Comparison of ENCODE assay signal across 13 mouse cellular contexts in genomic region chr11:68049261-68050165, GRCm38 (mm10).
A peak's percentile ranks its signal among the peaks of the same experiment; 100 is the strongest.
DNase-seq lines count a peak whose midpoint lies in the region; ATAC-seq and TF ChIP-seq lines count a peak whose summit lies in the region.
"Had no signal": no experiment of that assay in that cellular context is flagged by ENCODE, and none has a peak within 500 bp of the region (broad histone marks: within the 10 kb centered on the region; RNA-seq: fewer than 3 reads in every experiment).

No protein-coding gene starts in this region.

- no peaks in the 10 kb centered on the region for H3K27me3 ChIP-seq in stomach, embryonic 14.5 days (ENCODE audit: control insufficient read depth, insufficient read depth, low read length)
- no peaks in the 10 kb centered on the region for H3K27me3 ChIP-seq in stomach, postnatal 0 days (ENCODE audit: control insufficient read depth, insufficient read depth, low read length)
- H3K27me3 ChIP-seq in liver, embryonic 12.5 days (replicated peaks), result no peaks in the 10 kb centered on the region
- H3K27me3 ChIP-seq in intestine, postnatal 0 days (replicated peaks; ENCODE audit: control insufficient read depth, insufficient read depth, low read length), result no peaks in the 10 kb centered on the region

- no peaks in the 10 kb centered on the region for H3K36me3 ChIP-seq in stomach, embryonic 14.5 days (ENCODE audit: control insufficient read depth, insufficient read depth, low read length)
- no peaks in the 10 kb centered on the region for H3K36me3 ChIP-seq in stomach, postnatal 0 days (ENCODE audit: control insufficient read depth, insufficient read depth, low read length)
- no peaks in the 10 kb centered on the region for H3K36me3 ChIP-seq in liver, embryonic 12.5 days
- no peaks in the 10 kb centered on the region for H3K36me3 ChIP-seq in intestine, postnatal 0 days (ENCODE audit: control insufficient read depth, insufficient read depth)
- H3K36me3 ChIP-seq: heart, embryonic 10.5 days had no signal

- H3K9me3 ChIP-seq in stomach, embryonic 14.5 days (ENCODE audit: control insufficient read depth, low read depth, low read length), result no peaks in the 10 kb centered on the region
- no peaks in the 10 kb centered on the region for H3K9me3 ChIP-seq in stomach, postnatal 0 days (ENCODE audit: control insufficient read depth, low read length)
- no peaks in the 10 kb centered on the region for H3K9me3 ChIP-seq in liver, embryonic 12.5 days (replicated peaks)
- no peaks in the 10 kb centered on the region for H3K9me3 ChIP-seq in intestine, postnatal 0 days (ENCODE audit: control insufficient read depth)
- H3K9me3 ChIP-seq: heart, embryonic 10.5 days had no signal

- TF ChIP-seq CTCF in stomach, postnatal 0 days (IDR thresholded peaks at IDR 0.05; ENCODE audit: low read depth), result no peak
- TF ChIP-seq CTCF in intestine, postnatal 0 days (IDR thresholded peaks at IDR 0.05; ENCODE audit: low read depth), result no peak

- DNase-seq in adrenal gland, postnatal 14 days, result peak; percentile 59
- no peak for DNase-seq in adrenal gland, postnatal 4 days (ENCODE audit: low spot score in 2 of 2)
- DNase-seq in kidney, postnatal 4 days, result peak; percentile 27 to 40
- DNase-seq in kidney, postnatal 36 days, result no peak
- DNase-seq in stomach, postnatal 0 days (ENCODE audit: low spot score), result no peak
- DNase-seq: gastrocnemius, adult 2 months; liver, postnatal 0 days; retina, postnatal 1 day; thymus, postnatal 36 days had no signal

- no peak overlapping the region for H3K27ac ChIP-seq in stomach, embryonic 14.5 days (ENCODE audit: low read length)
- no peak overlapping the region for H3K27ac ChIP-seq in stomach, postnatal 0 days (replicated peaks)
- H3K27ac ChIP-seq in liver, embryonic 12.5 days, result no peak overlapping the region
- H3K27ac ChIP-seq in intestine, postnatal 0 days (ENCODE audit: low read depth, low read length), result no peak overlapping the region
- H3K27ac ChIP-seq: gastrocnemius, adult 2 months; heart, embryonic 10.5 days had no signal

- ATAC-seq in stomach, embryonic 14.5 days (ENCODE audit: insufficient number of reproducible peaks, insufficient read depth, low FRiP score, low read depth), result peak; percentile 49; the same call in 1 of the 2 replicates
- no peak for ATAC-seq in stomach, postnatal 0 days (ENCODE audit: low FRiP score, low TSS enrichment)
- no peak for ATAC-seq in liver, embryonic 12.5 days
- no peak for ATAC-seq in intestine, postnatal 0 days
- ATAC-seq: liver, postnatal 0 days had no signal

- peaks cover 14% of the 10 kb centered on the region; the same call in 1 of the 2 replicates for H3K4me1 ChIP-seq in stomach, embryonic 14.5 days (ENCODE audit: control insufficient read depth, insufficient read depth, low read length)
- 0 out of 2 replicates have a peak, but pooled peaks cover 2% of the 10 kb centered on the region for H3K4me1 ChIP-seq in stomach, postnatal 0 days (replicated peaks; ENCODE audit: control insufficient read depth, insufficient read depth)
- H3K4me1 ChIP-seq in liver, embryonic 12.5 days, result no peaks in the 10 kb centered on the region
- 0 out of 2 replicates have a peak, but pooled peaks cover 2% of the 10 kb centered on the region for H3K4me1 ChIP-seq in intestine, postnatal 0 days (replicated peaks; ENCODE audit: control insufficient read depth, insufficient read depth, low read length)

- no peak overlapping the region for H3K9ac ChIP-seq in stomach, embryonic 14.5 days (replicated peaks; ENCODE audit: low read depth, low read length)
- no peak overlapping the region for H3K9ac ChIP-seq in stomach, postnatal 0 days (ENCODE audit: low read length)
- no peak overlapping the region for H3K9ac ChIP-seq in liver, embryonic 12.5 days
- H3K9ac ChIP-seq in intestine, postnatal 0 days (ENCODE audit: low read depth, low read length), result no peak overlapping the region
- H3K9ac ChIP-seq: liver, postnatal 0 days had no signal

- 57% methylated on average over 17 of the region's 17 CpGs for WGBS in stomach, embryonic 14.5 days
- WGBS in stomach, postnatal 0 days, result 55% methylated on average over 17 of the region's 17 CpGs
- WGBS in liver, embryonic 12.5 days (ENCODE audit: insufficient replicate concordance), result 81% methylated on average over 17 of the region's 17 CpGs
- WGBS in intestine, postnatal 0 days, result 81% methylated on average over 17 of the region's 17 CpGs

- H3K4me2 ChIP-seq in stomach, embryonic 14.5 days (replicated peaks; ENCODE audit: low read depth, low read length), result no peak overlapping the region
- no peak overlapping the region for H3K4me2 ChIP-seq in stomach, postnatal 0 days (replicated peaks; ENCODE audit: low read depth)
- no peak overlapping the region for H3K4me2 ChIP-seq in liver, embryonic 12.5 days
- H3K4me2 ChIP-seq in intestine, postnatal 0 days (replicated peaks; ENCODE audit: low read depth), result no peak overlapping the region

- TF ChIP-seq EP300 in stomach, postnatal 0 days (optimal IDR thresholded peaks at IDR 0.05), result no peak

- H3K4me3 ChIP-seq in stomach, embryonic 14.5 days (ENCODE audit: low read depth, low read length), result no peak overlapping the region
- H3K4me3 ChIP-seq in stomach, postnatal 0 days (ENCODE audit: low read depth, low read length), result no peak overlapping the region
- no peak overlapping the region for H3K4me3 ChIP-seq in liver, embryonic 12.5 days
- no peak overlapping the region for H3K4me3 ChIP-seq in intestine, postnatal 0 days (ENCODE audit: low read depth, low read length)
- H3K4me3 ChIP-seq: gastrocnemius, adult 2 months; heart, embryonic 10.5 days had no signal

Comparison
In these comparisons a context has a peak if more than half of its experiments do, and no peak if none do; other contexts are left out.
1. DNase-seq: peak in adrenal gland, postnatal 14 days (single experiment) and kidney, postnatal 4 days (2 of 2); none in adrenal gland, postnatal 4 days (0 of 2), kidney, postnatal 36 days (0 of 2) and stomach, postnatal 0 days (single experiment).